Mouse (Mus musculus) embryo, embryonic 11.5 days (tissue): ENCODE data around the gene Rab1b.
"Not testable (repeated sequence)": the region's sequence is repeated elsewhere in the genome, so short reads cannot be mapped to it uniquely, and the experiment has no call there.

Experiments
- DNase-seq: peaks from one replicate; pipeline ENCODE4 v3.0.0-alpha.2; 2012; ENCODE audit warnings: low read depth, low spot score

The Rab1b gene

GRCm38 (mm10) chr19:5097521-5098362 lies 9.1 kb downstream of the Rab1b start:
- DNase-seq: no peak

GRCm38 (mm10) chr19:5095887-5096474 lies 10.9 kb downstream of the Rab1b start:
- DNase-seq: no peak

- no peak for DNase-seq
These were observed 12.0 kb downstream of the Rab1b start for GRCm38 (mm10) chr19:5094746-5095417.

GRCm38 (mm10) chr19:5094243-5094632 lies 12.6 kb downstream of the Rab1b start:
- peak; percentile 95 for DNase-seq

GRCm38 (mm10) chr19:5093481-5094242 lies 13.2 kb downstream of the Rab1b start:
- DNase-seq: no peak

GRCm38 (mm10) chr19:5092083-5092482 lies 14.8 kb downstream of the Rab1b start:
- no peak for DNase-seq

GRCm38 (mm10) chr19:5089324-5089723 lies 17.5 kb downstream of the Rab1b start:
- no peak for DNase-seq

- DNase-seq: peak; percentile 94
These were observed 18.8 kb downstream of the Rab1b start, which contains the start of gene Yif1a for GRCm38 (mm10) chr19:5087884-5088728. TSS of gene Yif1a (plus strand) at chr19:5088538.

GRCm38 (mm10) chr19:5086533-5086932 lies 20.3 kb downstream of the Rab1b start:
- not testable (repeated sequence) for DNase-seq

GRCm38 (mm10) chr19:5085145-5085863 lies 21.6 kb downstream of the Rab1b start, which contains the start of gene Tmem151a:
TSS of gene Tmem151a (minus strand) at chr19:5085531.
- no peak for DNase-seq

- no peak for DNase-seq
These were observed 22.1 kb downstream of the Rab1b start for GRCm38 (mm10) chr19:5084834-5085144.

- DNase-seq: no peak
These were observed 22.7 kb downstream of the Rab1b start for GRCm38 (mm10) chr19:5083961-5084833.

- DNase-seq: no peak
These were observed 24.3 kb downstream of the Rab1b start for GRCm38 (mm10) chr19:5082596-5082995.

- DNase-seq: no peak
These were observed 24.9 kb downstream of the Rab1b start for GRCm38 (mm10) chr19:5082005-5082404.

GRCm38 (mm10) chr19:5079279-5079678 lies 27.6 kb downstream of the Rab1b start:
- no peak for DNase-seq

GRCm38 (mm10) chr19:5073518-5073917 lies 33.4 kb downstream of the Rab1b start:
- no peak for DNase-seq

- DNase-seq: no peak
These were observed 33.8 kb downstream of the Rab1b start for GRCm38 (mm10) chr19:5073028-5073427.

- DNase-seq: no peak
These were observed 34.4 kb downstream of the Rab1b start for GRCm38 (mm10) chr19:5072389-5073019.
